Mouse (Mus musculus): ENCODE measurements around the gene Tagln2.

- TF ChIP-seq POLR2A (IDR thresholded peaks at IDR 0.05; ENCODE audit: low read depth, low read length) (no peak), CTCF (conservative IDR thresholded peaks at IDR 0.05; ENCODE audit: insufficient read depth, insufficient read length, low read depth, low read length) (no peak)
These were observed 35.3 kb downstream of the Tagln2 start for GRCm38 (mm10) chr1:172535116-172535515.

Data from kidney, adult 2 months (tissue).